Mouse (Mus musculus): Measurements from ENCODE around the gene Taf1d.

GRCm38 (mm10) chr9:15305503-15306397 is at the start of gene Taf1d:
- TF ChIP-seq POLR2A (IDR thresholded peaks at IDR 0.05; ENCODE audit: borderline replicate concordance, control insufficient read depth, low read depth, low read length): peak; percentile 87; the same call in 1 of the 2 replicates
- no peak for TF ChIP-seq CTCF (IDR thresholded peaks at IDR 0.05; ENCODE audit: control insufficient read depth, insufficient read depth, low read length)
